Mouse (Mus musculus): ENCODE data around the gene Cenpa. TPM values are rescaled to one million over a fixed set of nuclear protein-coding genes. Genes with fewer than 3 reads are reported as not detected.

Gene Cenpa
- polyA plus RNA-seq, 1 experiment from 2014 or later = 79.9 TPM

GRCm38 (mm10) chr5:30620567-30620966 lies 46.0 kb upstream of the Cenpa start:
- WGBS = 97% methylated on average over 20 of the region's 20 CpGs
- H3K27ac ChIP-seq (replicated peaks) = no peak overlapping the region
- ATAC-seq (ENCODE audit: low FRiP score, low TSS enrichment) = no peak
- H3K4me2 ChIP-seq (replicated peaks; ENCODE audit: low read depth) = no peak overlapping the region
- H3K4me1 ChIP-seq (replicated peaks; ENCODE audit: control insufficient read depth, insufficient read depth) = peaks cover 4% of the 10 kb centered on the region
- no peak overlapping the region for H3K9ac ChIP-seq (ENCODE audit: low read length)
- no peak overlapping the region for H3K4me3 ChIP-seq (ENCODE audit: low read depth, low read length)
- H3K36me3 ChIP-seq (ENCODE audit: control insufficient read depth, insufficient read depth, low read length) = no peaks in the 10 kb centered on the region
- no peaks in the 10 kb centered on the region for H3K27me3 ChIP-seq (ENCODE audit: control insufficient read depth, insufficient read depth, low read length)
- no peak for DNase-seq (ENCODE audit: low spot score)
- H3K9me3 ChIP-seq (ENCODE audit: control insufficient read depth, low read length) = no peaks in the 10 kb centered on the region
- TF ChIP-seq EP300 (optimal IDR thresholded peaks at IDR 0.05) (no peak), CTCF (IDR thresholded peaks at IDR 0.05; ENCODE audit: low read depth) (no peak)

- DNase-seq (ENCODE audit: low spot score) = no peak
- Histone ChIP-seq H3K4me2 (replicated peaks; ENCODE audit: low read depth) (no peak overlapping the region), H3K4me3 (ENCODE audit: low read depth, low read length) (no peak overlapping the region), H3K36me3 (ENCODE audit: control insufficient read depth, insufficient read depth, low read length) (no peaks in the 10 kb centered on the region), H3K9ac (ENCODE audit: low read length) (no peak overlapping the region), H3K9me3 (ENCODE audit: control insufficient read depth, low read length) (no peaks in the 10 kb centered on the region), H3K27ac (replicated peaks) (no peak overlapping the region), H3K27me3 (ENCODE audit: control insufficient read depth, insufficient read depth, low read length) (no peaks in the 10 kb centered on the region), H3K4me1 (replicated peaks; ENCODE audit: control insufficient read depth, insufficient read depth) (peaks cover 4% of the 10 kb centered on the region)
- TF ChIP-seq CTCF (IDR thresholded peaks at IDR 0.05; ENCODE audit: low read depth) (no peak), EP300 (optimal IDR thresholded peaks at IDR 0.05) (no peak)
- no peak for ATAC-seq (ENCODE audit: low FRiP score, low TSS enrichment)
- WGBS = 93% methylated on average over 9 of the region's 9 CpGs
Observed at GRCm38 (mm10) chr5:30621211-30621790, 45.3 kb upstream of the Cenpa start.

- Histone ChIP-seq H3K4me2 (replicated peaks; ENCODE audit: low read depth) (peak overlapping the region; percentile 53; the same call in 1 of the 2 replicates), H3K36me3 (ENCODE audit: control insufficient read depth, insufficient read depth, low read length) (no peaks in the 10 kb centered on the region), H3K9me3 (ENCODE audit: control insufficient read depth, low read length) (no peaks in the 10 kb centered on the region), H3K4me1 (replicated peaks; ENCODE audit: control insufficient read depth, insufficient read depth) (peaks cover 4% of the 10 kb centered on the region), H3K27ac (replicated peaks) (no peak overlapping the region), H3K9ac (ENCODE audit: low read length) (no peak overlapping the region), H3K27me3 (ENCODE audit: control insufficient read depth, insufficient read depth, low read length) (no peaks in the 10 kb centered on the region), H3K4me3 (ENCODE audit: low read depth, low read length) (no peak overlapping the region)
- DNase-seq (ENCODE audit: low spot score) (no peak), ATAC-seq (ENCODE audit: low FRiP score, low TSS enrichment) (no peak)
- 70% methylated on average over 22 of the region's 22 CpGs for WGBS
- TF ChIP-seq CTCF (IDR thresholded peaks at IDR 0.05; ENCODE audit: low read depth) = no peak
- TF ChIP-seq EP300 (optimal IDR thresholded peaks at IDR 0.05) = no peak
Observed at GRCm38 (mm10) chr5:30621844-30622176, 44.8 kb upstream of the Cenpa start.

GRCm38 (mm10) chr5:30622177-30622840 lies 44.3 kb upstream of the Cenpa start:
- peak; percentile 57 for DNase-seq (ENCODE audit: low spot score)
- ATAC-seq (ENCODE audit: low FRiP score, low TSS enrichment) = peak; percentile 44
- TF ChIP-seq CTCF (IDR thresholded peaks at IDR 0.05; ENCODE audit: low read depth) (peak; percentile 29; the same call in 1 of the 2 replicates), EP300 (optimal IDR thresholded peaks at IDR 0.05) (no peak)
- H3K27me3 ChIP-seq (ENCODE audit: control insufficient read depth, insufficient read depth, low read length) = no peaks in the 10 kb centered on the region
- no peaks in the 10 kb centered on the region for H3K36me3 ChIP-seq (ENCODE audit: control insufficient read depth, insufficient read depth, low read length)
- no peak overlapping the region for H3K27ac ChIP-seq (replicated peaks)
- H3K4me3 ChIP-seq (ENCODE audit: low read depth, low read length) = peak overlapping the region; percentile 19
- peak overlapping the region; percentile 53 for H3K4me2 ChIP-seq (replicated peaks; ENCODE audit: low read depth)
- H3K9me3 ChIP-seq (ENCODE audit: control insufficient read depth, low read length) = no peaks in the 10 kb centered on the region
- no peak overlapping the region; the same call in 1 of the 2 replicates for H3K9ac ChIP-seq (ENCODE audit: low read length)
- H3K4me1 ChIP-seq (replicated peaks; ENCODE audit: control insufficient read depth, insufficient read depth) = peaks cover 4% of the 10 kb centered on the region
- WGBS = 16% methylated on average over 69 of the region's 69 CpGs

- 19% methylated on average over 10 of the region's 10 CpGs for WGBS
- Histone ChIP-seq H3K27ac (replicated peaks) (no peak overlapping the region), H3K4me2 (replicated peaks; ENCODE audit: low read depth) (peak overlapping the region; percentile 53), H3K9ac (ENCODE audit: low read length) (0 out of 2 replicates have a peak overlapping the region, but pooled peaks have one; percentile 13), H3K4me3 (ENCODE audit: low read depth, low read length) (peak overlapping the region; percentile 19), H3K27me3 (ENCODE audit: control insufficient read depth, insufficient read depth, low read length) (no peaks in the 10 kb centered on the region), H3K36me3 (ENCODE audit: control insufficient read depth, insufficient read depth, low read length) (no peaks in the 10 kb centered on the region), H3K4me1 (replicated peaks; ENCODE audit: control insufficient read depth, insufficient read depth) (peaks cover 3% of the 10 kb centered on the region), H3K9me3 (ENCODE audit: control insufficient read depth, low read length) (no peaks in the 10 kb centered on the region)
- TF ChIP-seq EP300 (optimal IDR thresholded peaks at IDR 0.05) (no peak), CTCF (IDR thresholded peaks at IDR 0.05; ENCODE audit: low read depth) (no peak)
- ATAC-seq (ENCODE audit: low FRiP score, low TSS enrichment) = no peak
- no peak for DNase-seq (ENCODE audit: low spot score)
Observed at GRCm38 (mm10) chr5:30622841-30623185, 43.8 kb upstream of the Cenpa start.

GRCm38 (mm10) chr5:30623380-30623779 lies 43.2 kb upstream of the Cenpa start:
- Histone ChIP-seq H3K4me2 (replicated peaks; ENCODE audit: low read depth) (no peak overlapping the region), H3K27ac (replicated peaks) (no peak overlapping the region), H3K4me3 (ENCODE audit: low read depth, low read length) (no peak overlapping the region)

More at GRCm38 (mm10) chr5:30623380-30623779, 43.2 kb upstream of the Cenpa start:
- Histone ChIP-seq H3K36me3 (ENCODE audit: control insufficient read depth, insufficient read depth, low read length) (no peaks in the 10 kb centered on the region), H3K9me3 (ENCODE audit: control insufficient read depth, low read length) (no peaks in the 10 kb centered on the region), H3K4me1 (replicated peaks; ENCODE audit: control insufficient read depth, insufficient read depth) (no peaks in the 10 kb centered on the region; the same call in 1 of the 2 replicates), H3K9ac (ENCODE audit: low read length) (no peak overlapping the region), H3K27me3 (ENCODE audit: control insufficient read depth, insufficient read depth, low read length) (no peaks in the 10 kb centered on the region)
- ATAC-seq (ENCODE audit: low FRiP score, low TSS enrichment) (no peak), DNase-seq (ENCODE audit: low spot score) (no peak)
- TF ChIP-seq CTCF (IDR thresholded peaks at IDR 0.05; ENCODE audit: low read depth) (no peak), EP300 (optimal IDR thresholded peaks at IDR 0.05) (no peak)
- WGBS = 84% methylated on average over 2 of the region's 2 CpGs

Measured in stomach, postnatal 0 days (tissue).